Mouse (Mus musculus) cerebellum, adult 8-10 months (tissue): ENCODE measurements around the gene Rcbtb2.

ENCODE experiments used
- DNase-seq: peaks from one replicate; pipeline ENCODE4 v3.0.0; 2022

The Rcbtb2 gene

DNA sequence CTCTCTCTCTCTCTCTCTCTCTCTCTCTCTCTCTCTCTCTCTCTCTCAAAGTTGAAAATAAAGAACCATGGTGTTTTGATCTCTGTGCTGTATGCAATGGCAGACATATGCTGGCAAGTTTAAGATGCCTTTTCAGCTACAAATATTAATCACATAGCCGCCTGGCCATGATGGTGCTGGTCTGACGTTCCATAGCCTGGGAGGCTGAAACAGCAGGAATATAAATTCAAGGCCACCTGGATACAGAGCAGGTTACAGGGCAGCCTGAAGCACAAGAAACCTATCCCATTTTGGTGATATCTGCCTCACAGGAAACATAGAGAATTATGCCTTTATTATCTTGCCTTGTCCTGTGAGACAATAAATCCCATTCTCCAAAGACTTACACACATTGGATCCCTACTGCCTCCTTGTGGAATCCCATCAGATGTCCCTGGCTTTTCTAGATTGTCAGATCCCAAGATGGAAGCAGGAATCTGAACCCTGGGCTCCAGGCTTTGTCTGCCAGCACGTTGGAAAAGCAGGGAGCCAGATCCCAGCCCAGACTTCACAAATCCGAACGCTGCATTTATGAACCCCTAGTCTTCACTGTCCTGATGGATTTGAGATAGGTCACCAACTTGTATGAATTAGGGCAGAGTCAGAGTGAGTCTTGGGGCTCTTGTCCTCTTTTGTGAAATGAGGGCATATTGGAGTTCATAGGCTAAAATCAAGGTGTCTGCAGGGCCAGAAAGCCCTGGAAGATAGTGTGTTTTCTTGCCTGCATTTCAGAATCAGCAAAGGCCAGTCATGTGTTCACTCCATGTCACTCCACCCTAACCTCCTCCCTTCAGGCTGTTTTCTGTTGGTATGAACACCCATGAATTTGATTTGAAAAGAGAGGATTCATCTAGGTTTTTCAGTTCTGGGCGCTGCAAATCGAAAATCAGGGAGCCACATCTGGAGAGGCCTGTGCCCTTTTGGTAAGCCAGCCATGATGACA is 5.1 kb upstream of the Rcbtb2 start:
- no peak for DNase-seq

DNA sequence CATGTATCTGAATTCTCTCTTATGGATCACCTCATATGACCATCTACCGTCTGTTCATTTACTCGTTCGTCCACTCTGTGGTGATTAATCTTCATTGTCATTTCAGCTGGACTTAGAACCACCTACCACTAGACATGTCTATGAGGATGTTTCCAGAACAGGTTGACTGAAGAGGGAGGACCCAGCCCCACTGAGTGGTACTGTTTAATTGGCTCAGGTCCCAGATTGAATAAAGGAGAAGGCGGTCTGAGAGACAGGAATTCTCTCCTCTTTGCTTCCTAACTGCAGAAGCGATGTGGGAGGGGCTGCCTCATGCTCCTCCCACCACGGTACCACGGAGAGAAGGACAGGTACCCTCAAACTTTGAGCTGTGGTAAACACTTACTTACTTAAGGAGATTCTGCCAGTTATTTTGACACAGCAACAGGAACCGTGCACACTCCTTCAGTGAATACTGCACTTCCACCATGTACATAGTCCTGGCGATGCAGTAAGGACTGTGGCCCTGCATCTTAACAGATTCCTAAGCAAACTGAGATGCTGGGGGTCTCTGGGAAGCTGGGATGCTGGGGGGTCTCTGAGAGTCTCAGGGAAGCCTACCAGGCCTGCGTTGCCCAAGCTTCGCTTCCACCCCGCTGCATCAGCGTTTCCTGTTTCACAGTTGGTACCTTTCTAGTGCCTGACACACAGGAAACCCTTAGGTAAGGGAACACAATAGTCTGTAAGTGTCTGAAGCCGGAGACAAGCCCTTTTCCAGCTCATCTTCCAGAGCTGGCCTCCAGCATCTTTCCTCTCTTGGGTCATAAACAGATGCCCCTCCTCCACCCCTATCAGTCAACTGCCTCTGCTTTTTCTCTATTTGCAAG is 4.1 kb upstream of the Rcbtb2 start:
- no peak for DNase-seq

DNA sequence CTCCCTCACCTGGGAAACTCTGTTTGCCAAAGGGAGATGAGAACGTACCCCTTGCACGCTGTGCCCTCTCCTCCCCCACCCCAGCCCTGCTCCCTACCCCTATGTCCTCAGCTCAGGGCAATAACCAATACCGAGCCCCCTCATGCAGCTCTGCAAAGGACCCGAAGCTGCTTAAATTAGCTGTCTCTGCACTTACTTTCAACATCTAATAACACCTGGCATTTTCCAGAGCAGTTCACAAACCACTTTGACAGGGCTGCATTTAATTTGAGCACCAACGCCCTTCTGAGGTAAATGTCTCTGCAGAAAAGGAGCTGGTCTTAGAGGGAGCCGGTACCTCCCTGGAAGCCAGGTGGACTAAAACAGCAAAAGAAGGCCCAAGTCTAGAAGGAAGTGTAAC is 3.4 kb upstream of the Rcbtb2 start:
- no peak for DNase-seq

DNA sequence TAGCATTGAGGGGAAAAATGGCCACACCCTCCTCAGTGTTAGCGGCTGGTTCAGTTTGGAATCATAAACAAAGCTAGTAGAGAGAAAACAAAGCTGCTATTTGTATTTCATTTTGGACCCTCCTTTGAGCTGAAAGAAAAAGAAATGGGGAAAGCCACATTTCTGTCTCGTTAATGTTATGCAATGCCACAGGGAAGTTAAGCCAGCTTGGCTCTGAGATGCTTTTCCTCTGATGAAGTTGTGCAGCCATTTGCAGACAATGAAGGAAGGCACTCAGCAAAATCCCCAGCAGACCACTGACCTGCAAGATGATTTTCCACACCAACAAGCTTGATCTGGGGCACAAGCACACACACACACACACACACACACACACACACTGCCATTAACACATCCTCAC is 2.9 kb upstream of the Rcbtb2 start:
- DNase-seq = no peak

DNA sequence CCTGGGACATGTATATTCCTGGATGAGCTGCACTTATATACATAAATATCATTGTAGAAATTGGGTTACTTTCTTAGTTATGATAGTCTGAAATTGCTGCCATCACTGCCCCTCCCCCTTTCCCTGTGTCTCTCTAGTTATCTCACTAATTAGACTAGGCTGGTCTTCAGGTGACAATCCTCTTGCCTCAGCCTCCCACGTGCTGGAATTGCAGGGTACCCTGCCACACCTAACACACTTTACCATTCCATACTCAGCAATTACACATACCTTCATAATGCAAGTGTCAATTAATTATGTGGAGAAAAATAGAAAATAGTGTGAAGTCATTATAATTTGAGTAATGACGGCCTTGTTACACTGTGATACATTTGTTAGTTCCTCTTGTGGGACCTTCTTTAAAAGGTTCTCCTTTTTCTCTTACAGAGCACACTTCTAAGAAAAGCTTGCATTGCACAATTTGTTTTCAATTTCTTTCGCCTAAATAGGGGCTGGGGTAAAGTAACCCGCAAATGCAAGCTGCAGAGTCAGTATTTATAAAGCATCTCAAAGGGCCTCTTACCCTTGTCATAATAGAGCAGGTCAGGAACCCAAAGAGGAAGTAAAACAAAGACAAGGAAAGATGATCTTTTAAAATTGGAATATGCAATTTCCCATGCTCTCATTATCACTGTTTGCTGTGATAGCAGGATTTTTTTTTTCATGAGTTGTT is 470 bp upstream of the Rcbtb2 start:
- no peak for DNase-seq

DNA sequence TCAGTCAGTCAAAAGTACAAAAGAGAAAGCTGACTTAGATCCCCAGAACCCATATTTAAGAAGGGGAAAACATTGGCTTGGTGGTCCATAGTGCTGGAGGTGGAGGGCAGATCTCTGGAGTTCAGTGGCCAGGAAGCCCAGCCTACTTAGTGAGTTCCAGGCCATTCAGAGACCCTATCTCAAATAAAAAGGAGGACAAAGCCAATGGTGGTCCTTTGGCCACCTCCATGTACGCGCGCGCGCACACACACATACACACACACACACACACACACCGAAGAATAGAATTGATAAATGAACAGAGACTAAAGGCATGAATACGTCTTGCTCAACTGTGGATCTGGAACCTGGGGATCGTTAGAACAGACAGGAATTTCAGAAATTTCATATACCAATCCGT is 544 bp downstream of the Rcbtb2 start:
- no peak for DNase-seq

DNA sequence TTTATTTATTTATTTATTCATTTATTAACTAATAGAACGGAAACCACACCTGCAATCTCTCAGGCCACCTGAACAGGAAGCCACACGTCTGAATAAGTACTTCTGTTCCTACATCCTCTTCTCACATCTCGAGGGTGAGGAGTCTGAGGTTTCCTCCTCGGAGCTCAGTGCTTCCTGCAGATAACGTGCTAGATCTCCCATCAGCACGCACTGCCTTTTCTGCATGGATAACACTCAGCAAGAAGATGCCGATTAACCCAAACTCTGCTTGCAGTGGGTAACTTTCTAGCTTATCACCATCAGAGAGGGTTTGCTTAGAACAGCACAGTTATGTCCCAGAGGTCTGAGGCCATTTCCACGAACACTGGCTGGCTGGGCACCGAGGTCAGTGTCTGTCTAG is 949 bp downstream of the Rcbtb2 start:
- no peak for DNase-seq

DNA sequence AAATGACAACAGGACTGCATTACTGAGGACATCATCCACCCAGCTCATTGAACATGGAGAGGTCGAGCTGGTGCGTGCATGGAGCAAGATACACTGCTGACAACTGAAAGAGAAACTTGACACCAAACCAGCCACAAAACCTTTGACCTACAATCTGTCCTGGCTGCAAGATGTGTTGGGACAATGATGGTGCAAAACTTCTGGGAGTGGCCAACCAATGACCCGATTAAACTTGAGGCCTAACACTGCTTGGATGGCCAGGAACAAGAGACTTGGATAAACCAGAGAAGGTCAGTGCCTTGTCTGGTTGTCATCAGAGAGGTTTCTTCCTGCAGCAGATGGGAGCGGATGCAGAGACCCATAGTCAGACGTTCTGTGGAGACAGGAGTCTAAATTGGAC is 7.7 kb downstream of the Rcbtb2 start:
- no peak for DNase-seq

DNA sequence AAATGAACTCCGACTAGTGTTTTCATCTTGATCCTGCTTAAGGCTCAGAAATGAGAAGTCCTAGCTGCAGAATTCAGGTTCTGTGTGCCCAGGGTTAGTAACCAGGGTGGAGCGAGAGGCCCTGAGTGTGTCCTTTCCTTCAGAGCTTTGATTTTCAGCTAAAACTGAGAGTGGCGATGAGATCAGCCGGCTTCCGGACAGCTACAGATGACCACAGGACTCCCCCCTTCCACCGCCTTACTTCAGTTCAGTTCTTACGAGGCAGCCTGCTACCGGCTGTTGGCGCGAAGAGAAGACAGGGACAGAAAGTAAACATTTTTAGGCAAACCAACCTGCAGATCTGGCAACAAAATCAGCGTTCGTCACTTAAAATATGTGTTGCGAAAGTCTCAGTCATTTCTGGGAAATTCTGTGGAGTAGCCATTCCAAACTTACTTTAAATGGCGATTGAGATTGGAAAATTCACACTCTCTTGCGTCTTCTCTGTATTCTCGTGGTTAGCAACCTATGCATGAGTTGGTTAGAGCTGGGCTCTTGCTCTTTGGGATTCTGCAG is 9.1 kb downstream of the Rcbtb2 start:
- no peak for DNase-seq

DNA sequence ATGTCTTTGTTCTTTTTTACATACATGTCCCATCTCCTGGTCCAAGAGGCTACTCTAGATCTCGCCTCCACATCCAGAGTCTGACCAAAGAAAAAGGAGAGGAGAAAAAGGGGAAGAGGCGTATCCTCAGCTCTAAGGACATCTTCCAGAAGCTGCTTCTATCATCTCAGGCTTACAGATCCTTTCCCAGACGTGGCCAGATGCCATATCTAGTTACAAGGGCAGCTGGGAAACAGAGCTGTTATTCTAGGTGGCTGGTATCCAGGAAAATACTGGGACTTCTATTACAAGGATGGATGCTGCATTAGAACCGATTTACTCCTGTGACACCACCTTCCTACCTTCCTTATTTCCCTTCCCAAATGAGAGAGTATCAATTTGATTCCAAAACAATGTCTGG is 9.9 kb downstream of the Rcbtb2 start:
- no peak for DNase-seq

DNA sequence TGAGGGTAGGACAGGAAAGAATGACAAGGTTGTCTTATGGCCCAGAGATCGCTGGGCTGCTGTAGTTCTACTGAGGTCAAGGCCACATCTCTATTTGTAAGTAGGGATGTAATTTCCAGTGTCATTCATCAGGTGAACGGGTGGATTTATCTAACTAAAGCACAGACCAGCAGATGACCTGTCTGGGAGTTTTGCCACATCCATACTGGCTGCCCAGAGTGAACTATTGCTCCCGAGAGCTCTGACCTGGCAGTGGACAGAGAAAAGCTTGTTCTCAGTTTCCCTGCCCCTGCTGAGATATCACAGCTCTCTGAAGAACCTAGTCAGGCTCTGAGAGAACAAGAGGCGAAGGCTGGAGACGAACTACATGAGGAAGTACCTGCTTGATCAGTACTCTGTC is 14.4 kb downstream of the Rcbtb2 start:
- DNase-seq = no peak

DNA sequence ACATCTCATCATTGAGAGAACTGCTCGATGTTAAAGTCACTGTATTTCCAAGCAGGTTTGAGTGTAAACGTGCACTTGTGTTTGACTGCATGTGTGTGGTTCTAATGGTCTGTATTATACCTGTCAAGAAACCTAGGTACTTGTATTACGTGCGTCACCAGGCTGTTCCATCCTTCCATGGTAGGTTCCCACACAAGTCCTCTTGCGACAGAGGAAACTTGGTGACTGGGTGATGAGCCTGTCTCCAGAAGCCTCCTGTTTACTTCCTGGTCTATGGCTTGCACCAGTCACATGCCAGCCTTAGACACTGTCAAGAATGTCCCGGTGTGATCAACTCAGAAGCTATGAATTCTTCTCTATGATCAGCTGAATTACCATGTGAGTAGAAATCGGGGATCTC is 15.6 kb downstream of the Rcbtb2 start:
- no peak for DNase-seq

DNA sequence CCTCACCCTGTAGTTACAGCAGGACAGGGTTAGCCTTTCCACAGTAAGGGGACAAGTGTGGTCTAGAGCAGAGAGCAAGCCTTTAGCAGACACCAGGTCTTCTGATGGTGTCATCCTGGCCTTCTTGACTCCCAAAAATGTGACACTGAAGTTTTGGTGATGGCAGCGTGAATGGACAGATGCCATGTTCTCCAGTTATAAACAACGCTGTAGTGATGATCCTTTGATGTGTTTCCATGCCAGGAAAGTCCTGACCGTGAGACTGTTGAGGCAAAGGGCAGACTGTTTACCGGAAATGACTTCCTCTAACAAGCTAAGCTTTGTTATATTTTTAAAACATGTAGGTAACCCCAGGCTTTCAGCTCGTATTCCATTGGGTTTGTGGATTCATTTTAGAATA is 17.0 kb downstream of the Rcbtb2 start:
- DNase-seq = no peak

DNA sequence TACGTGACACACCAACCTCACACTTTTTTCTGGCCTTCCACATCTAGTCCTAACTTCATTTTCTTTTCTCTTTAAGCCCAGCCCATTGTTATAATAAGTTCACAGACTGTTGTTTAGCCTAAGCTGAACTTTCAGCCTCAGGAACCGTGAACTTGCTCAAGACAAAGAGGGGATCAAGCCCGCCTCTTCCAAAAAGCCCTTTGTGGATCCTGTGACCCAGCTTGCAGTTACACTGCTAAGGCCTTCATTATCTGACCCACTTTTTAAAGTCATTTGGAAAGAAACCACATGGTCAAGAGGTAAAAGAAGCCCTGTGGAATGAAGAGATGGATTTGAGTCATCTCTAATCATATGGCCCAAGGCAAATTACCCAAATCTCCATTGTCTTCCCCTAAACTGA is 19.0 kb downstream of the Rcbtb2 start:
- no peak for DNase-seq

DNA sequence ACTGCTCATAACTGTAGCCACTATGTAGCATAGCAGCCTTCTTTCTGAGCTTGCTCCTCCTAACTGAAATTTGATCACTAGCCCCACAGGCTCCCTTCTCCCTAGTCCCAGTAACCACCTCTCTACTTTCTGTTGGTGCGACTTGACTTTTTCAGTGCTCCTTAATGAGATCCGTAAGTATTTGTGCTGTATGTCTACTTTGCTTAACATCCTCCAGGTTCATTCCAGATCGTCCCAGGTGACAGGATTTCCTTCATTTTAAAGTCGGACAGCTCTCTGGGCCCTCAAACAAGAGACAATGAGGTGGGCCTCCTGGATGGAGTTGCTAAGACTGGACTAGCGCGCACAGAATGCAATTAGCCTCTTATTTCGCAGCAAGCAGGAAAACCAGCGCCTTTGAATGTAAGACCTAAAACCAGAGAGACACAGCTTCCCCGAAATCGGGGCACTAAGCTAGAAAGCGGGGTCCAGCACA is 19.6 kb downstream of the Rcbtb2 start:
- DNase-seq = no peak

DNA sequence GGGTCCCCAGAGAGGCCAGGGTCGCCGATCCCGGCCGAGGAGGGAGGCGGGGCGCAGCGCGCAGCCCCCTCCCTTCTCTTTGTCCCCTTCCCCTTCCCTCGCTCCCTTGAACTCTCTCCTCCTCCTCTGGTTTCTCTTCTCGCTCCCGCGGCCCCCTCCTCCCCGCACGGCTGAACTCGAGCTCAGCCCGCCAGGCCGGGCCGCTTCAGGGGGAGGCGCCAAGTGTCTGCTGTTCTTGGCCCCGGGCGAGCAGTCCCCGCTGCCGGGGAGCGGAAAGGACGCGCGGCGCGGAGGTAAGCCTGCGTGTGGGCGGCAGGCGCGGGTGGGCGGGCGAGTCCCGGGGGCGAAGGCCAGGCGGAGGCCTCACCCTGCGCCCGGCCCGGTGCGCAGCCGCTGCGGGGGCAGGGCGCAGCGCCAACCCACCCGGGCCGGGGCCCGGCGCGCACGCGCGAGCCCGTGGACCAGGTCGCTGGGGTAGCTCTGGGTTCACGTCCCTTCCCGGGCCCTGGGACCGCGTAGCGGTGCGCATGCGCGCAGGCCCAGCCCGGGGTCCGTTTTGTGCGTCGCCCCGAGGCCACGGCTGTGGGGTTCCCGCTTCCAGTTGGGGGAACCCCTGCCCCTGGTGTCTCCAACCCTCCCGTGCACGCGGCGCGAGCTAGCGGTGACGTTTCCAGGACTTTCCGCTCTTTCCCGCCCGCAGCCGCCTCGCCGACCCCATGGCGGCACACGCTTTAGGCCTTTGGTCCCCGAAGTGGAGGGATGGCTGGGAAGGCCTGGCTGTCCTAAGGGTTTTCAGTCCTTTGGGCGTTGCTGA is 20.3 kb downstream of the Rcbtb2 start:
- DNase-seq = peak; percentile 88

DNA sequence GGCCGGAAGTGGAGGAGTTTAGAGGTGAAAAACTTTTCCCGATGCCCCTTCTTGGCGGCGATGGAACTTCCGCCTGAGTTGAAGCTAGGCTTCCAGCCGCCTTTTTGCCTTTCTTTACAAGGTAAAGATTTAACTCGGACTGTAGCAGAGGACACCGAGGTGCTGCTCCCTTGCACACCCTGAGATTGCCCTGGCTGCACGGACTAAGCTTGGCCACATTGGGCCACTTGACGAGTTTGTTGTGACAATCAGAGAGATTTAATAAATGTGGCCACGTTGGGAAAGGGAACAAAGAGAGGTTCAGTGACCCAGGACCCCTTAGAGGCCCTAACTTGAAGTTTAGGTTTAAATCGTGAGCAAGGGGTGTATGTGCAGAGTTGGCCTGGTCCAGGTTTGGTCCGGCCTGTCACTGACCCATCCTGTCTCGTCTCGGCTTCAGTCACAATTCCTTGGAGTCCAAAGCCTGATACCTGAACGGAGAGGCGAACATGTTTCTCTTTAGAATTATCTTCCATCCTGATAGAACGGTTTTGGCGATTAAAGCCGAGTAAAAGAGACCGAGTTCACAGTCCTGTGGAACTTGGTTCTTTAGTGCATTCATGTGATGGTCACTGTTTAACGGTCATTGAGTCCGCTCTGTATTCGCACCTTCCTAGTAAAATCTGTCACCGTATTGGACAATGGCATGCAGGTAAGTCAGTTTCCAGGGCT is 21.0 kb downstream of the Rcbtb2 start:
- no peak for DNase-seq

DNA sequence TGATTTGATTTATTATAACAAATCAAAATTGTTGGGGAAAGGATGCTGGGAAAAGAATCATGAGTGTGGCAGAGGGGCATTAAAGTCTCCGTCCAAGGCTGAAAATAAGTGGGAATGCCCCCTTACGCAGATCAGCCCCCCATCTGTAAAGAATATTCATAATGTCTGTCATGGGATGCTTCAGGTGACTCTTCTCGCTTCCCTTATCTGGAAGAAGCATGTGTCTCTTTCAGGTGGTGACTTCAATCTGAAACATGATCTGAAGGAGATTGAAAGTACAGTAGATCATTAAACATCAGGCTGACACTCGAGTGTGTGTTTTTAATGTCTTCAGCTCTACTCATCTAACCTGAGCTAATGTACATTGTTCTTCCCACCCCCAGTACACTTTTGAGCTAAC is 22.7 kb downstream of the Rcbtb2 start:
- DNase-seq = no peak

DNA sequence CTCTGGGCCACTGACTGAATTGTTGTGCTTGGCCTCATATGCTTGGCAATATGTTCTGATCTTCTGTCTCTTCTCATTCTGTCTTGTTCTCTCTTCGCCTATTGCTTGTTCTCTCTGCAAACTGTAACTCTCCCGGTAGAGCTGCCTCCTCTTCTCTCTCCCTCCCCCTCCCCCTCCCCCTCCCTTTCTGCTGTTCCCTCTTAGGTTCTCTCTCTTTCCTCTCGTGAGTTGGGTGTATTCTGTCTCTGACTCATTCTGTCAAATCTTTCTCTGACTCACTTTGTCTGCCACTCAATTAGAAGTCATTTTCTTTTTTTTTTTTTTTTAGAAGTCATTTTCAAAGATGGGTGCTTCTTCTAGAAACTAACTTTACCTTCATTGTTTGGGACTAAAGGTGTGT is 23.9 kb downstream of the Rcbtb2 start:
- no peak for DNase-seq

DNA sequence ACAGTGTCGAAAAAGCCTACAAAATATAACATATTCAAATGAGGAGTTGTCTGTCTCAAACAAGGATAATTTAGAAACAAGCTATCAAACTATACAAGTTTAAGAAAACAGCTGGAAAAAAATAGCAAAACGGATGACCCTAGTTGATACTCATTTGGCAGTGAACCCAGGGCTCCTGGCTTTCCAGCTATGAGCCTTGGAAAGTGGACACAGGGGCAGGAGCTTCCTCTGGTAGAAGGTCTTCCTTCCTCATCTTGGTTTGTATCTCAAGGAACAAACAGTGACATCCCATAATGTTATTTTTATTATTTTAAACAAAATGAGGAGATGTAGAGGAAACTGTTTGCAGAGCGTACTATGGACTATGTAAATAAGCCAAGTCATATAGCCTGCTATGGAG is 25.3 kb downstream of the Rcbtb2 start:
- DNase-seq = no peak

DNA sequence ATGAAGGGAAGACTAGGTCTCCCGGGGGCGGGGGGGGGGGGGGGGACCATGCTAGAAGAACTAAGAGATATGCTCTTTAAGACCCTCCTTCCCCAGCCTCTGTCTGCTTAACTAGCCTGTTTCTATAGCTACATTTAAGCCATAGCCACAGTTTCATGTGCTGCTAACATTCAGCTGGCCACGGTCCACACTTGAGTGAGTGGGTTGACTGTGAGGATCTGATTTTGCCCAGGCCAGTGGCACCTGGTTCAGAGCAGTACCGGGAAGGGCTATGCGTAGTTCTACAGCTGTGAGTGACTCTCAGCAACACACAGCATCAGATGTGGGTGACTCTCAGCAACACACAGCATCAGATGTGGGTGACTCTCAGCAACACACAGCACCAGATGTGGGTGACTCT is 38.5 kb downstream of the Rcbtb2 start:
- no peak for DNase-seq
